Mouse (Mus musculus): ENCODE results near the gene Ankk1.

Gene Ankk1

DNA sequence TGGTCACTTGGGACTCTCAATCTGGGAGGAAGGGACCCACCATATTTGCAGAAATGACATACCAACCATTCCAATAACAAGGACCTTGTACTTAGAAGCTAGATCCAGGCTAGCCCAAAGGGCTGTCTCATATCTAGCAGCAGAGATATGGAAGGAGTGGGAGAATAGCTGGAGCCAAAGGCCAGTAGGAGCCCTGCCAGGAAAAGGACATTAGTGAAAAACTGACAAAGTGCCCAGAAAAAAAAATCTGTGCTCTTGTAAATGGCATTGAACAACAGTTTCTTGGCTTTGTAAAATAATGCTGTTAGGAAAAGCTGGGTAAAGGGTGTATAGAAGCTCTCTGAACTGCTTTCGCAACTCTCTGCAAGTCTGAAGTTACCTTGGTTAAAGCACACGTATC, 52.9 kb downstream of the Ankk1 start:
- in situ Hi-C loops (cut with MboI; ENCODE audit: low pct_unique_long_range_greater_than_20kb in 1 of 2, low sequenced_read_pairs in 2 of 2, unreplicated experiment in 1 of 2), result no loop called here

DNA sequence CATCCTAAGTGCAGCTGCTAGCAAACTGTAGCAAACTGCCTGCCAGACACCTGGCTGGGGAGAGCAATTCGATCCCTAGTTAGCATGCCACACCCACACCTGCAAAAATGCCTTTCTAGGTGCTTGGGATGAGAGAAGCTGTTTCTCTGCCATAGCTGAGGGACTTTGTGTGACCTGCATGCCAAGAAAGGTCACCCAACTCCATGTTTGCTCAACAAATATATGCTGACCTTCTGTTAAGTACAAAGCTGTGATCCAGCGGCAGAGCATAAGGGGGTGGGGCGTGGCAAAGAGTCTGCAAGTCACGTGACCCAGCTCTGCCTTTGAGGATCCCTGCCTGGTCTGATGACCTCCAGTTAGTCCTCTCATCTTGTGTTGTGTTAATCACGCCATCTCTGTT, 61.1 kb downstream of the Ankk1 start:
- in situ Hi-C loops (cut with MboI; ENCODE audit: low pct_unique_long_range_greater_than_20kb in 1 of 2, low sequenced_read_pairs in 2 of 2, unreplicated experiment in 1 of 2), result no loop called here
